ENCODE assay signal across 12 mouse cellular contexts in genomic region chr7:16229869-16230268, GRCm38 (mm10). TPM values are rescaled to one million over a fixed set of nuclear protein-coding genes. Genes with fewer than 3 reads are reported as not detected.
DNase-seq lines count a peak whose midpoint lies in the region; ATAC-seq and TF ChIP-seq lines count a peak whose summit lies in the region.
"Had no signal": no experiment of that assay in that cellular context is flagged by ENCODE, and none has a peak within 500 bp of the region (broad histone marks: within the 10 kb centered on the region; RNA-seq: fewer than 3 reads in every experiment).

No protein-coding gene starts in this region.

- H3K4me2 ChIP-seq in lung, embryonic 14.5 days = no peak overlapping the region
- H3K4me2 ChIP-seq: embryonic facial prominence, embryonic 15.5 days; heart, embryonic 15.5 days; midbrain, embryonic 12.5 days had no signal

- no peak for TF ChIP-seq CTCF in lung, embryonic 14.5 days (IDR thresholded peaks at IDR 0.05; ENCODE audit: low read depth)
- TF ChIP-seq CTCF in kidney, adult 2 months (conservative IDR thresholded peaks at IDR 0.05; ENCODE audit: insufficient read depth, insufficient read length, low read depth, low read length) = no peak

- H3K27ac ChIP-seq in lung, embryonic 14.5 days (ENCODE audit: low read depth) = no peak overlapping the region
- peak overlapping the region; percentile 91 for H3K27ac ChIP-seq in kidney, adult 2 months (ENCODE audit: insufficient read depth, low read depth, low read length)
- H3K27ac ChIP-seq: embryonic facial prominence, embryonic 15.5 days; heart, embryonic 15.5 days; midbrain, embryonic 12.5 days had no signal

- no peak overlapping the region for H3K9ac ChIP-seq in lung, embryonic 14.5 days
- H3K9ac ChIP-seq: embryonic facial prominence, embryonic 15.5 days; heart, embryonic 15.5 days; midbrain, embryonic 12.5 days had no signal

- H3K36me3 ChIP-seq in lung, embryonic 14.5 days (ENCODE audit: insufficient read depth) = no peaks in the 10 kb centered on the region
- H3K36me3 ChIP-seq in kidney, adult 2 months (ENCODE audit: control insufficient read depth, insufficient read depth, low read length) = no peaks in the 10 kb centered on the region
- H3K36me3 ChIP-seq: embryonic facial prominence, embryonic 15.5 days; heart, embryonic 15.5 days; midbrain, embryonic 12.5 days had no signal

- H3K4me3 ChIP-seq in lung, embryonic 14.5 days (ENCODE audit: low read depth, low read length) = no peak overlapping the region
- no peak overlapping the region for H3K4me3 ChIP-seq in kidney, adult 2 months (ENCODE audit: insufficient read depth, low read depth, low read length)
- H3K4me3 ChIP-seq: embryonic facial prominence, embryonic 15.5 days; heart, embryonic 15.5 days; midbrain, embryonic 12.5 days had no signal

- no peak for TF ChIP-seq POLR2A in kidney, adult 2 months (IDR thresholded peaks at IDR 0.05; ENCODE audit: low read depth, low read length)

- no peaks in the 10 kb centered on the region for H3K27me3 ChIP-seq in lung, embryonic 14.5 days (ENCODE audit: insufficient read depth, low read length)
- H3K27me3 ChIP-seq in kidney, adult 2 months (replicated peaks; ENCODE audit: control insufficient read depth, insufficient read depth, low read length) = no peaks in the 10 kb centered on the region
- H3K27me3 ChIP-seq: embryonic facial prominence, embryonic 15.5 days; heart, embryonic 15.5 days; midbrain, embryonic 12.5 days had no signal

- 26% methylated on average over 5 of the region's 5 CpGs for WGBS in lung, embryonic 14.5 days
- WGBS in kidney, adult 2 months = 36% methylated on average over 5 of the region's 5 CpGs

- H3K9me3 ChIP-seq in lung, embryonic 14.5 days (ENCODE audit: low read depth, low read length) = no peaks in the 10 kb centered on the region
- H3K9me3 ChIP-seq: embryonic facial prominence, embryonic 15.5 days; heart, embryonic 15.5 days had no signal

- no peak for ATAC-seq in lung, embryonic 14.5 days (ENCODE audit: insufficient read depth)

- H3K4me1 ChIP-seq in lung, embryonic 14.5 days (ENCODE audit: insufficient read depth) = no peaks in the 10 kb centered on the region
- peaks cover 16% of the 10 kb centered on the region for H3K4me1 ChIP-seq in kidney, adult 2 months (ENCODE audit: control insufficient read depth, insufficient read depth, low read length)
- H3K4me1 ChIP-seq: midbrain, embryonic 12.5 days had no signal

- peak; percentile 45 for DNase-seq in lung, embryonic 14.5 days
- DNase-seq in lung, postnatal 14 days = no peak
- DNase-seq in embryo, embryonic 10.5 days (ENCODE audit: low spot score) = peak; percentile 79
- DNase-seq in kidney, adult 2 months = peak; percentile 84
- peak; percentile 73 for DNase-seq in lung, postnatal 25 days (ENCODE audit: low spot score)
- DNase-seq in right cerebral cortex, adult 18-20 months = no peak
- DNase-seq in spleen, postnatal 36 days (ENCODE audit: low spot score in 2 of 2) = no peak
- DNase-seq in gastrocnemius, postnatal 10 days = no peak
- DNase-seq: thymus, postnatal 25 days had no signal

RNA-seq across cellular contexts. Expression of gene Dhx34, which starts 8.0 kb away (rescaled TPM):
- polyA plus RNA-seq in lung, embryonic 14.5 days (2014; fragmentation: Nextera tagmentation; extraction: Ambion mirVana) = 11.2 and 13.8 TPM in 2 replicates
- polyA plus RNA-seq in kidney, adult 2 months (2012; rRNA removed) = 22.7 and 28.9 TPM in 2 replicates
- 1 to 10 TPM; 5.8 to 7.6 TPM for total RNA-seq in gastrocnemius, postnatal 10 days (2021)

RNA-seq across cellular contexts. Expression of gene C5ar2, which starts 14.1 kb away (rescaled TPM):
- polyA plus RNA-seq in lung, embryonic 14.5 days (2014; fragmentation: Nextera tagmentation; extraction: Ambion mirVana) = 0.05 and 0.18 TPM in 2 replicates
- 0.34 and 0.39 TPM in 2 replicates for polyA plus RNA-seq in kidney, adult 2 months (2012; rRNA removed)
- under 1 TPM; 0.16 to 0.41 TPM for total RNA-seq in gastrocnemius, postnatal 10 days (2021)

RNA-seq across cellular contexts. Expression of gene C5ar1, which starts 29.5 kb away (rescaled TPM):
- polyA plus RNA-seq in lung, embryonic 14.5 days (2014; fragmentation: Nextera tagmentation; extraction: Ambion mirVana) = 1.7 and 2.0 TPM in 2 replicates
- polyA plus RNA-seq in kidney, adult 2 months (2012; rRNA removed) = 3.4 and 4.2 TPM in 2 replicates
- 1 to 10 TPM; 3.2 to 3.3 TPM for total RNA-seq in gastrocnemius, postnatal 10 days (2021)

RNA-seq across cellular contexts. Expression of gene Inafm1, which starts 43.5 kb away (rescaled TPM):
- 14.3 and 14.5 TPM in 2 replicates for polyA plus RNA-seq in lung, embryonic 14.5 days (2014; fragmentation: Nextera tagmentation; extraction: Ambion mirVana)
- polyA plus RNA-seq in kidney, adult 2 months (2012; rRNA removed) = 23.1 and 30.7 TPM in 2 replicates
- total RNA-seq in gastrocnemius, postnatal 10 days (2021) = 10 to 100 TPM; 11.0 to 11.7 TPM

RNA-seq across cellular contexts. Expression of gene Meis3, which starts 55.0 kb away (rescaled TPM):
- 21.0 and 24.9 TPM in 2 replicates for polyA plus RNA-seq in lung, embryonic 14.5 days (2014; fragmentation: Nextera tagmentation; extraction: Ambion mirVana)
- polyA plus RNA-seq in kidney, adult 2 months (2012; rRNA removed) = 3.8 and 6.6 TPM in 2 replicates
- 1 to 10 TPM; 4.2 to 6.8 TPM for total RNA-seq in gastrocnemius, postnatal 10 days (2021)

Comparison
In these comparisons a context has a peak if more than half of its experiments do, and no peak if none do; other contexts are left out.
1. DNase-seq: peak in lung, embryonic 14.5 days (single experiment), embryo, embryonic 10.5 days (single experiment), kidney, adult 2 months (single experiment) and lung, postnatal 25 days (single experiment); none in lung, postnatal 14 days (single experiment), right cerebral cortex, adult 18-20 months (single experiment), spleen, postnatal 36 days (0 of 2) and gastrocnemius, postnatal 10 days (single experiment).